Mouse (Mus musculus): Measurements from ENCODE around the gene Stx1b. TPM values are rescaled to one million over a fixed set of nuclear protein-coding genes. Genes with fewer than 3 reads are reported as not detected.

The Stx1b gene
- polyA plus RNA-seq, 1 experiment = 16.6 TPM

Other genes with a start within 250 kb of the Stx1b start
- gene Ccdc189, start 236.0 kb downstream of the Stx1b start, polyA plus RNA-seq (2012; rRNA removed) = 16.9 and 18.8 TPM in 2 replicates
- 29.2 and 32.8 TPM in 2 replicates for gene Rnf40, start 235.8 kb downstream of the Stx1b start, polyA plus RNA-seq (2012; rRNA removed)
- gene Zfp629, start 208.8 kb downstream of the Stx1b start, polyA plus RNA-seq (2012; rRNA removed) = 14.6 and 18.1 TPM in 2 replicates
- 21.2 and 30.4 TPM in 2 replicates for gene Bcl7c, start 115.6 kb downstream of the Stx1b start, polyA plus RNA-seq (2012; rRNA removed)
- 21.0 and 35.9 TPM in 2 replicates for gene Ctf1, start 111.8 kb downstream of the Stx1b start, polyA plus RNA-seq (2012; rRNA removed)
- not detected in 2 replicates for gene Ctf2, start 92.4 kb downstream of the Stx1b start, polyA plus RNA-seq (2012; rRNA removed)
- 25.7 and 26.8 TPM in 2 replicates for gene Fbxl19, start 80.0 kb downstream of the Stx1b start, polyA plus RNA-seq (2012; rRNA removed)
- gene Orai3, start 54.7 kb downstream of the Stx1b start, polyA plus RNA-seq (2012; rRNA removed) = 27.1 and 37.9 TPM in 2 replicates
- gene Setd1a, start 47.9 kb downstream of the Stx1b start, polyA plus RNA-seq (2012; rRNA removed) = 7.6 and 11.8 TPM in 2 replicates
- gene Gm49388, start 38.9 kb downstream of the Stx1b start, polyA plus RNA-seq (2012; rRNA removed) = not detected in 2 replicates
- gene Hsd3b7, start 23.9 kb downstream of the Stx1b start, polyA plus RNA-seq (2012; rRNA removed) = 103 and 120 TPM in 2 replicates
- 76.2 and 82.5 TPM in 2 replicates for gene Stx4a, start 255 bp downstream of the Stx1b start, polyA plus RNA-seq (2012; rRNA removed)
- gene Zfp646, start 51.7 kb upstream of the Stx1b start, polyA plus RNA-seq (2012; rRNA removed) = 18.3 and 22.8 TPM in 2 replicates
- 5.9 and 8.2 TPM in 2 replicates for gene Zfp668, start 52.3 kb upstream of the Stx1b start, polyA plus RNA-seq (2012; rRNA removed)
- gene Prss53, start 66.4 kb upstream of the Stx1b start, polyA plus RNA-seq (2012; rRNA removed) = 1.9 and 2.6 TPM in 2 replicates
- not detected in 2 replicates for gene Gm21974, start 70.9 kb upstream of the Stx1b start, polyA plus RNA-seq (2012; rRNA removed)
- gene Vkorc1, start 71.1 kb upstream of the Stx1b start, polyA plus RNA-seq (2012; rRNA removed) = 246 and 309 TPM in 2 replicates
- gene Bckdk, start 79.5 kb upstream of the Stx1b start, polyA plus RNA-seq (2012; rRNA removed) = 118 and 137 TPM in 2 replicates
- 15.9 and 16.4 TPM in 2 replicates for gene Kat8, start 88.0 kb upstream of the Stx1b start, polyA plus RNA-seq (2012; rRNA removed)
- 80.4 and 83.4 TPM in 2 replicates for gene Prss8, start 105.6 kb upstream of the Stx1b start, polyA plus RNA-seq (2012; rRNA removed)
- 23.6 and 29.7 TPM in 2 replicates for gene Prss36, start 122.2 kb upstream of the Stx1b start, polyA plus RNA-seq (2012; rRNA removed)
- 285 and 355 TPM in 2 replicates for gene Fus, start 142.9 kb upstream of the Stx1b start, polyA plus RNA-seq (2012; rRNA removed)
- gene Pycard, start 169.3 kb upstream of the Stx1b start, polyA plus RNA-seq (2012; rRNA removed) = 45.2 and 50.8 TPM in 2 replicates
- gene Trim72, start 179.4 kb upstream of the Stx1b start, polyA plus RNA-seq (2012; rRNA removed) = 1.2 and 1.6 TPM in 2 replicates
- gene Itgam, start 238.1 kb upstream of the Stx1b start, polyA plus RNA-seq (2012; rRNA removed) = 13.7 and 17.3 TPM in 2 replicates
- gene Gm49368, start 238.1 kb upstream of the Stx1b start, polyA plus RNA-seq (2012; rRNA removed) = not detected in 2 replicates